Mouse (Mus musculus): Measurements from ENCODE around the gene Pcdh8.

GRCm38 (mm10) chr14:79773425-79774391 lies 2.6 kb upstream of the Pcdh8 start:
- TF ChIP-seq GATA1 (IDR thresholded peaks at IDR 0.05; ENCODE audit: borderline replicate concordance, low read length) (no peak), FLI1 (IDR thresholded peaks at IDR 0.05; ENCODE audit: low read length) (no peak)

All from megakaryocyte, embryonic 14.5 days (primary cell).